In genomic region chr14:31248396-31248795, GRCm38 (mm10) we compare ENCODE assay signal across 28 mouse cellular contexts. TPM values are rescaled to one million over a fixed set of nuclear protein-coding genes. Genes with fewer than 3 reads are reported as not detected.
"Had no signal": no experiment of that assay in that cellular context is flagged by ENCODE, and none has a peak within 500 bp of the region (broad histone marks: within the 10 kb centered on the region; RNA-seq: fewer than 3 reads in every experiment).

No protein-coding gene starts in this region.

- DNase-seq: heart, postnatal 10 days; heart, postnatal 14 days; heart, postnatal 36 days; heart, postnatal 4 days; kidney, adult 11 months; kidney, adult 8-10 months; kidney, postnatal 10 days; kidney, postnatal 25 days; kidney, postnatal 36 days; kidney, postnatal 4 days; layer of hippocampus, adult 9-11 months; layer of hippocampus, postnatal 36 days had no signal

- H3K27me3 ChIP-seq: heart, embryonic 12.5 days; heart, embryonic 13.5 days; heart, embryonic 15.5 days; hindbrain, embryonic 12.5 days; hindbrain, embryonic 13.5 days; hindbrain, embryonic 15.5 days; intestine, embryonic 15.5 days; kidney, embryonic 15.5 days had no signal

- H3K4me3 ChIP-seq: heart, embryonic 10.5 days; heart, embryonic 12.5 days; heart, embryonic 13.5 days; heart, embryonic 15.5 days; hindbrain, embryonic 10.5 days; hindbrain, embryonic 12.5 days; hindbrain, embryonic 13.5 days; hindbrain, embryonic 15.5 days; intestine, embryonic 15.5 days; kidney, embryonic 15.5 days; layer of hippocampus, adult 2 months; left cerebral cortex, adult 2 months had no signal

- H3K27ac ChIP-seq: heart, embryonic 10.5 days; heart, embryonic 13.5 days; heart, embryonic 15.5 days; hindbrain, embryonic 10.5 days; hindbrain, embryonic 12.5 days; hindbrain, embryonic 13.5 days; hindbrain, embryonic 14.5 days; hindbrain, embryonic 15.5 days; hindbrain, postnatal 0 days; intestine, embryonic 15.5 days; kidney, embryonic 15.5 days; kidney, postnatal 0 days; layer of hippocampus, adult 2 months; left cerebral cortex, adult 2 months had no signal

RNA-seq across cellular contexts. Expression of gene Sema3g, which starts 30.7 kb away (rescaled TPM):
- polyA plus RNA-seq: inflammation-experienced regulatory T-cells, adult 6 months had no signal

RNA-seq across cellular contexts. Expression of gene Tnnc1, which starts 40.3 kb away (rescaled TPM):
- polyA plus RNA-seq: inflammation-experienced regulatory T-cells, adult 6 months had no signal
